Mouse (Mus musculus): ENCODE measurements around the gene Kcnj15. TPM values are rescaled to one million over a fixed set of nuclear protein-coding genes. Genes with fewer than 3 reads are reported as not detected.
A peak's percentile ranks its signal among the peaks of the same experiment; 100 is the strongest.

The Kcnj15 gene
- polyA plus RNA-seq, 1 experiment: not detected

DNA sequence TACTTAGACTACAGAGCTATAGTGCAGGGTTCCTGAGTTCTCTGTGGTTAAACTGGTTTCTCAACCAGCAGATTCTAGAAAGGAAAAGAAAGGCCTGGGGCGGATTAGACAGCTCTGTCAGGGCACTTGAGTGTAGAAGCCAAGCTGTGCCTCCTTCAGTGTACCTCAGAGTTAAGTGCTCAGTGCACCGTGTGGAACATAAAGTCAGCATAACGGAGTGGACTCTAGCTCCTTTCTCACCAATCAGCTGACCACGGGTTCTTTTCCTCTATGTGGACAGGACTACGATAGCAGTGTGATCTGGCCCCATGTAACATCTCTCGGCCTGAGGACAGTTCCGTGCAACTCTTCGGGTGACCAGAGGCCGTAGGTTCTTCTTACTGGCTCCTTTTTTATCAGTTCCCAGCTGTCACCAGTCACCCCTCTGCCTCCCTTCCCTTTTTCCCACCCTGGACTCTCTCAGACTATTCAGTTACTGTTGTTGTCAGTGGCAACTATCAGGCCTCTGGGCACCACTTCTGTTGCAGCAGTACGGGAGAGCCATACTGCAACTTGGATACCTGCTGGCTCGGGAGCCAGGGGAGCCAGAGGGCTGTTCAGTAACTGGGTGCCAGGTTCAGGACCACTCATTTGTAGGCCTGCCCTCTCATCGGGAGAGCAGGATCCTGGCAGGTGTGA lies 12.6 kb upstream of the Kcnj15 start:
- Histone ChIP-seq H3K4me3 (replicated peaks) (no peak overlapping the region), H3K4me1 (peaks cover 88% of the 10 kb centered on the region), H3K36me3 (replicated peaks; ENCODE audit: low read length) (no peaks in the 10 kb centered on the region), H3K9me3 (no peaks in the 10 kb centered on the region), H3K27me3 (replicated peaks) (peaks cover 4% of the 10 kb centered on the region)
- TF ChIP-seq GATA1 (IDR thresholded peaks at IDR 0.05; ENCODE audit: borderline replicate concordance, low read length) (no peak), FLI1 (IDR thresholded peaks at IDR 0.05; ENCODE audit: low read length) (no peak)

DNA sequence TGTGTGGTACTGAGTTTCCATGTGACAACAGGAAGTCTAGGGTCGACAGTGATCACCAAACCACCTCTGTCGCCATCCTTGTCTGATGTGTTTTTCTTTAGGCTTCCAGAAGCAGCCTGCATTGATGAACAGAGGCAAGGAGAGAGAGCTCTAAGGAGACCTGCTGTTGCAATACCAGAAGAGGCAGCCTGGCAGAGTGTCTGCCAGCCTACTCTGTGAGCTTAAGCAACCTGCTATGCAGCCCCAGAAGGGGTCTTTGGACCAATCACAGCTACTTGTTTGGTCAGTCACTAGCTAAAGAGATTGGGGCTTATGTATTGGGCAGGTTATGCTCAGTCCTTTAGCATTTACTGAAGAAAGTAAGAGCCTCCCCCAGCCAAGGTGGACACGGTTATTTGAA lies 11.9 kb upstream of the Kcnj15 start:
- Histone ChIP-seq H3K4me3 (replicated peaks) (no peak overlapping the region), H3K36me3 (replicated peaks; ENCODE audit: low read length) (no peaks in the 10 kb centered on the region), H3K4me1 (peaks cover 90% of the 10 kb centered on the region), H3K27me3 (replicated peaks) (peaks cover 2% of the 10 kb centered on the region), H3K9me3 (no peaks in the 10 kb centered on the region)
- TF ChIP-seq FLI1 (IDR thresholded peaks at IDR 0.05; ENCODE audit: low read length) (no peak), GATA1 (IDR thresholded peaks at IDR 0.05; ENCODE audit: borderline replicate concordance, low read length) (no peak)

DNA sequence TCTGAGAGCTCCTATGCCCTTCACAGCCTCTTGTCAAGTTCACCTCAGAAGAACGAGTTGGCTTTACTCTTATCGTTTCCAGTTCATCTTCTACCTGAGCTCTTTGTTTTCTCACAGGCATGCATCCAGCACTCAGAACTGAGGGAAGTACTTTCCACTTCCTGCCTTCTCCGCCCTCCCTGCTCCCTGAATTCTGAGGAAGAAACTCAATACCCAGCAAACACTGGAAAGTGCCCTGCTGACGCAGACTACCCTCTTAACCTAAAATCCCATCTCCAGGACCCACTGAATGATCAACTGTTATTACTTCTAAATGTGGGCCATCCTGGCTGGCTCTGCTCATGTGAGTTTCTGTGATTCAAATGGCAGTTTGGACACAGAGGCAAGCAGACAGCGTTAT lies 8.7 kb upstream of the Kcnj15 start:
- Histone ChIP-seq H3K4me1 (peaks cover 85% of the 10 kb centered on the region), H3K36me3 (replicated peaks; ENCODE audit: low read length) (no peaks in the 10 kb centered on the region), H3K9me3 (no peaks in the 10 kb centered on the region), H3K4me3 (replicated peaks) (no peak overlapping the region), H3K27me3 (replicated peaks) (no peaks in the 10 kb centered on the region)
- no peak for TF ChIP-seq FLI1 (IDR thresholded peaks at IDR 0.05; ENCODE audit: low read length)
- no peak for TF ChIP-seq GATA1 (IDR thresholded peaks at IDR 0.05; ENCODE audit: borderline replicate concordance, low read length)

DNA sequence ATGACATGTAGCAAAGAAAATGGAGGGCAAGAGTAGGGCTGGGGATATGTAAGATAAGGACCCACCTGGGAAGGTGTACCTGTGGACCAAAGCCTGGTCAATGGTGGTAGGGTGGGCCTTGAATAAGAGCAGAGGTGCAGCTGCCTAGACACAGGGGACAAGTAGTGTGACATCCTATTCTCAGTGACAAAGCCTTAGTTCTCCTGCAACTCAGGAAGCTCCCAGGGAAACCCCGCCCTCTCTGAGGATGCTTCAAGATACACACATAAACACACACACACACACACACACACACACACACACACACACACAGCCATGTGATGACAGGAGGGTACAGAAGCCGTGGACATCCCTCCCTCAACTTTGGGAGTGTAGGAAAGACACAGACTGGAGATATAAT lies 710 bp upstream of the Kcnj15 start:
- Histone ChIP-seq H3K9me3 (no peaks in the 10 kb centered on the region), H3K4me3 (replicated peaks) (peak overlapping the region; percentile 18), H3K36me3 (replicated peaks; ENCODE audit: low read length) (no peaks in the 10 kb centered on the region), H3K27me3 (replicated peaks) (peaks cover 23% of the 10 kb centered on the region), H3K4me1 (peaks cover 54% of the 10 kb centered on the region)
- no peak for TF ChIP-seq FLI1 (IDR thresholded peaks at IDR 0.05; ENCODE audit: low read length)
- no peak for TF ChIP-seq GATA1 (IDR thresholded peaks at IDR 0.05; ENCODE audit: borderline replicate concordance, low read length)

DNA sequence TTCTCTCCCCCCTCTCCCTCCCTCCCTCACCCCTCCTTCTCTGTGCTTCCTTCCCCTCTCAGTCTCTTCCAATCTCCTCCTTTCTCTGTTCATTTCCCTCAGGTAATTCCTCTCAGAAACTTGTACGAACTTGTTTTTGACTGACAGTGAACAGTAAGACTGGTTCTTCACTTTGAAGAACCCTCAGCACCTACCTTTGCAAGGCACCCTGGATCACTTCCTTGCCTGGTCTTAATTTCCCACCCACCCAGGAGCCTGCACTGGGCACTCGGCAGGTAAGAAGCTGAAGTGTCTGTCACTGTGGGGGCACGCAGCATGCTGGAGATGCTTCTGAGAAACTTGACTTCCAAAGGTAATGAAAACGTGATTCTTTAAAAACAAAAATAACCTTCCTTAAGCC lies 742 bp downstream of the Kcnj15 start:
- H3K9me3 ChIP-seq: no peaks in the 10 kb centered on the region
- peaks cover 47% of the 10 kb centered on the region for H3K4me1 ChIP-seq
- H3K27me3 ChIP-seq (replicated peaks): peaks cover 29% of the 10 kb centered on the region
- H3K36me3 ChIP-seq (replicated peaks; ENCODE audit: low read length): no peaks in the 10 kb centered on the region
- no peak for TF ChIP-seq FLI1 (IDR thresholded peaks at IDR 0.05; ENCODE audit: low read length)
- TF ChIP-seq GATA1 (IDR thresholded peaks at IDR 0.05; ENCODE audit: borderline replicate concordance, low read length): no peak
- H3K4me3 ChIP-seq (replicated peaks): no peak overlapping the region

DNA sequence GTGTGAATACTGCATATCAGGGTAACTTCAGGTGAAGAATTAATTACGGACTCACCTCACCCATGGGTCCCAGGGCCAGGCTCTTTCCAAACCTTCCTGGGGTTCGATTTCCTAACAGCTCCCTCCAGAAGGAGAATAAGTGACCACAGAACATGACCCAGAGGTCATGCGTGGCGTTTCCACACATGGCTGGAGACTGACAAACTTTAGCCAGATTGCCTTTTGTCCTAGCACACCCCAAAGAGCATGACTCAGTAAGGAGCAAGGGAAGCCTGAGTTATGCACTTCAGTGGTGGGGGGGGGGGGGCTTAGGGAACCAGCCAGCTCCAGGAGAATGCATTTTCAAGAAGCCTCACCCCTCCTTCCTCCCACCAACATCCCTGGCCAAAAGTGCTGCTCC lies 2.1 kb downstream of the Kcnj15 start:
- no peak overlapping the region for H3K4me3 ChIP-seq (replicated peaks)
- TF ChIP-seq GATA1 (IDR thresholded peaks at IDR 0.05; ENCODE audit: borderline replicate concordance, low read length): no peak
- TF ChIP-seq FLI1 (IDR thresholded peaks at IDR 0.05; ENCODE audit: low read length): no peak
- H3K27me3 ChIP-seq (replicated peaks): peaks cover 31% of the 10 kb centered on the region
- H3K36me3 ChIP-seq (replicated peaks; ENCODE audit: low read length): no peaks in the 10 kb centered on the region
- no peaks in the 10 kb centered on the region for H3K9me3 ChIP-seq
- H3K4me1 ChIP-seq: peaks cover 43% of the 10 kb centered on the region

DNA sequence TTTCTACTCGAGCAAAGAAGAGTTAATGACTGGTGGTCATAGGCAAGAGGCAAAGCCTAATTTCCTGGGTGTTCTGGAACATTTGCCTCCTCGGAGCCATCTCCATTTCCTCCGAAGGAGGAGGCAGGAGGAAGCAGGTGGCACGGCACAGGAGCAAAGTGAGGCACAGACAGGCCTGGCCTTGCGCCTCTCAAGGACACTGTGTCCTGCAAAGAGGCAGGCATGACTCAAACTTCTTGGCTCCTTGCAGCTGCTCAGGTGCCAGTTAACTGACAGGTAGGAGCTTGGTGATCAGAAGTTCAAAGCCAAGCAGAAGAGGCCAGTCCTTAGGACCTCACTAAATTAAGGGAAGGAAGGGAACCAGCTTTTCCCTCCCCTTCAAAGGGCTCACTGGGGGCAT lies 3.3 kb downstream of the Kcnj15 start:
- TF ChIP-seq GATA1 (IDR thresholded peaks at IDR 0.05; ENCODE audit: borderline replicate concordance, low read length) (no peak), FLI1 (IDR thresholded peaks at IDR 0.05; ENCODE audit: low read length) (no peak)

DNA sequence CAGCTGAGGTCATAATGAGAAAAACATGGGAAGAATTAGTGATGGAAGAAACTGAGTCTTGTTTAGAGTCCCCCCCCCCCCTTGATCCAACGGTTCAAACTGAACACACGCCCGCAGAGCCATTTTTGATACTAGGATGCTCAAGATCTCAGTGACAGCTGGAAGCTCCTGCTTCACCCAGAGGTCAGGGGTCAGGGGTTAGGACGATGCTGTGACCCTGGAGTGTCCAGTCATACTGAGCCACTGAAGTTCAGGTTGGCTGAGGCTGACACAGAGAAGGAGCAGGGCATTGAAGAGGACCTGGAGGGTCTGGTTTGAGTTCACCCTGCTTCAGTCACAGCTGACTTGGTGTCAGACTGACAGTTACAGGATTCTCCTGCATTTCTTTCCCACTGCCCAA lies 4.4 kb downstream of the Kcnj15 start:
- Histone ChIP-seq H3K27me3 (replicated peaks) (peaks cover 33% of the 10 kb centered on the region), H3K36me3 (replicated peaks; ENCODE audit: low read length) (no peaks in the 10 kb centered on the region), H3K4me1 (peaks cover 42% of the 10 kb centered on the region), H3K4me3 (replicated peaks) (no peak overlapping the region), H3K9me3 (no peaks in the 10 kb centered on the region)
- TF ChIP-seq GATA1 (IDR thresholded peaks at IDR 0.05; ENCODE audit: borderline replicate concordance, low read length) (no peak), FLI1 (IDR thresholded peaks at IDR 0.05; ENCODE audit: low read length) (no peak)

More for the DNA sequence above, 3.3 kb downstream of the Kcnj15 start:
- Histone ChIP-seq H3K4me3 (replicated peaks) (no peak overlapping the region), H3K36me3 (replicated peaks; ENCODE audit: low read length) (no peaks in the 10 kb centered on the region), H3K9me3 (no peaks in the 10 kb centered on the region), H3K27me3 (replicated peaks) (peaks cover 31% of the 10 kb centered on the region), H3K4me1 (peaks cover 43% of the 10 kb centered on the region)

DNA sequence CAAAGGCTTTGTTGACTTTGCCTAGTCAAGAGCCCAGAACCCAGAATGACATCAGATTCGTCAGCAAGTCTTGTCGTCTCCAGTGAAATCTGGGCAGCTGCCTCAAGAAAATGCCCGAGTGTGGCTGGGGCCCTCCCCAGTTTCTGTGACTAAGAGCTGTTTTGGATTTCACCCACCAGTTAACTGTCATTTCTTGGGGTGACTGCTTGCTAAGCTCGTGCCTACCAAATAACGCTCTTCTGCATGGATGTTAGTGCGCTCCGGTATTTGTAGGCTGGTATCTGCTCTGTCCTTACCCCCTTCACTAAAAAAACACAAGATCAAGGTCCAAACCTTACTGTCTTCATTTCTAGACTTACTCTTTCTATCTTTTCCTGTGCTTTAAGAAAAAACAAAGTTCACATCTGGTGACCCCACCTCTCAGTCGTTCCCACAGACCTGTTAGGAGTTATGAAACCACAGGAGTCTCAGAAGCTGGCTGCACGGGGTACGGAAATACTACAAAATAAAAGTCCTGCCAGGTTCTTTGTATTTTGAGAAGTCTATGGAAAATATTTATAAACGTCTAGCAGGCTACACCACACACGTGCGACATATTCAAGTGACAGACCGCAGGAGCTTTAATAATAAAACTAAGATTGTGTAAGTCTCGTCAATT lies 5.5 kb downstream of the Kcnj15 start:
- Histone ChIP-seq H3K4me3 (replicated peaks) (no peak overlapping the region), H3K27me3 (replicated peaks) (peaks cover 33% of the 10 kb centered on the region), H3K9me3 (no peaks in the 10 kb centered on the region), H3K36me3 (replicated peaks; ENCODE audit: low read length) (no peaks in the 10 kb centered on the region), H3K4me1 (peaks cover 38% of the 10 kb centered on the region)
- TF ChIP-seq FLI1 (IDR thresholded peaks at IDR 0.05; ENCODE audit: low read length): no peak
- no peak for TF ChIP-seq GATA1 (IDR thresholded peaks at IDR 0.05; ENCODE audit: borderline replicate concordance, low read length)

DNA sequence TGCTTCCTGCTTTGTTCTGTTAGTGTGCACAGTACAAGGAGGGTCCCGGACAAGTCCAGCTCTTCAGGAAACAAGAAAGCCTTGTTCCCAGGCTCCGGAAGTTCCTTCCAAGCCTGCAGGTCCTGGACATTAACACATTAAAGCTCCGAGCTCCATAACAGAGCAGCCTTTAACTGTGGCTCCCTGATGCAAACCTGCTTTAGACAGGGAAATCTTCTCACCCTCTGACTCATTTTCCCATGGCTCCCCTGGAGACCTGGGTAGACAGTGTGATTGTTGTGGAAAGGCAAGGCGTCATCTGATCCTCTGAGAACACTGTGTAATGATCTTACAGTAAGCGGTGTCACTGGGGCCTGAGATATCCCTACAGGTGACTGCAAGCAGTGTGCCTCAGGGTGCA lies 7.0 kb downstream of the Kcnj15 start:
- Histone ChIP-seq H3K4me3 (replicated peaks) (no peak overlapping the region), H3K4me1 (peaks cover 29% of the 10 kb centered on the region), H3K9me3 (no peaks in the 10 kb centered on the region), H3K36me3 (replicated peaks; ENCODE audit: low read length) (no peaks in the 10 kb centered on the region), H3K27me3 (replicated peaks) (peaks cover 25% of the 10 kb centered on the region)
- TF ChIP-seq FLI1 (IDR thresholded peaks at IDR 0.05; ENCODE audit: low read length) (no peak), GATA1 (IDR thresholded peaks at IDR 0.05; ENCODE audit: borderline replicate concordance, low read length) (no peak)
